Mouse (Mus musculus): ENCODE data around the gene Erbb3.

- TF ChIP-seq GATA1 (IDR thresholded peaks at IDR 0.05; ENCODE audit: borderline replicate concordance, low read length) (no peak), CTCF (IDR thresholded peaks at IDR 0.05; ENCODE audit: low read depth, low read length) (peak; percentile 86), POLR2AphosphoS5 (IDR thresholded peaks at IDR 0.05; ENCODE audit: insufficient replicate concordance, low read depth, low read length) (no peak), GATA2 (IDR thresholded peaks at IDR 0.05; ENCODE audit: borderline replicate concordance, low read depth, low read length) (no peak), TAL1 (conservative IDR thresholded peaks at IDR 0.05; ENCODE audit: low read depth, low read length) (no peak)
These were observed 23.1 kb upstream of the Erbb3 start for GRCm38 (mm10) chr10:128612433-128613153.
